Mouse (Mus musculus): ENCODE measurements around the gene C7. TPM values are rescaled to one million over a fixed set of nuclear protein-coding genes. Genes with fewer than 3 reads are reported as not detected.

C7 gene
- polyA plus RNA-seq, 2 experiments, result 0.01 to 0.06 TPM

DNA sequence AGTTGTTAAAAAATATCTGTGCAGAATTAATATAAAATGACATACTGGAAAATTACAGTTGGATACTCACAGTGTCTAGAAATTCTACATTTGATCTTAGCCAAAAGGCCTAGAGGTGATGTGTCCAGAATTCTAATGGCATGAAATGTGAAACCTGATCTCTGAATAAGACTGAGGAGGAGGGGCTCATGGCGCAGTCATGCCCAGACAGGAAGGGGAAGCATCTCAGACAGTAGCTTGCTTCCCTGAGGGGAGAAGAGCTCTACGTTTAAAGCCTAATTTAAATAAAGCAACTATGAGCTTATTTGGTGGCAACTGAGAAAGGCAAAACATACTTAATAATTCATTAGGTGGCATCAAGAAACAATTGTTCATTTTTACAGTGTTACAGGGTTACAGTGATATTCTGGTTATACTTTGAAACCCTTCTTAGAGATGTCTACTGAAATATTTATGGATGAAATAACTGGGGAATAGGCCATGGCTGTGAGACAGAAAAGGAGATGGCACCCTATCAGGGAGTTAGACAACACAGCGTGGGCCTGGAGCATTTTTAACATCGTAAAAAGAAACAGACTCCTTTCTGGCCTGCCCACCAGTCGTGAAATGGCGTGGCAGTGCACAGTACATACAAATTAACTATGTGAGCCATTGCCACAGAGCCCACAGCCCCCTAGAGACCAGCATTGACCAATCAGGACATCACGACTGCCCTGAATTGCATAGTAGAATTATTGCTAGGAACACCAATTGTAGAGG is 25.5 kb upstream of the C7 start:
- TF ChIP-seq EP300 (IDR thresholded peaks at IDR 0.05; ENCODE audit: low read depth) (no peak), CTCF (IDR thresholded peaks at IDR 0.05; ENCODE audit: low read depth) (no peak)
- no peaks in the 10 kb centered on the region for H3K4me1 ChIP-seq (replicated peaks; ENCODE audit: control insufficient read depth in 2 of 2, insufficient read depth in 2 of 2, low read length in 1 of 2)
- H3K4me2 ChIP-seq (ENCODE audit: low read depth), result no peak overlapping the region
- 56% methylated on average over 7 of the region's 7 CpGs for WGBS (ENCODE audit: insufficient replicate concordance)
- H3K27me3 ChIP-seq (ENCODE audit: control insufficient read depth, insufficient read depth, low read length), result no peaks in the 10 kb centered on the region
- no peak overlapping the region for H3K27ac ChIP-seq
- H3K4me3 ChIP-seq (ENCODE audit: insufficient read depth in 1 of 2, low read depth in 2 of 2, low read length in 2 of 2), result no peak overlapping the region
- H3K9me3 ChIP-seq (ENCODE audit: control insufficient read depth, low read length), result no peaks in the 10 kb centered on the region
- DNase-seq (ENCODE audit: low read depth in 3 of 3, low spot score in 3 of 3) (no peak), ATAC-seq (ENCODE audit: insufficient read depth) (no peak)
- no peaks in the 10 kb centered on the region for H3K36me3 ChIP-seq (replicated peaks; ENCODE audit: control insufficient read depth, insufficient read depth, low read depth)
- H3K9ac ChIP-seq (replicated peaks), result no peak overlapping the region

GRCm38 (mm10) chr15:5086162-5086561 is 22.6 kb upstream of the C7 start:
- no peak overlapping the region for H3K4me3 ChIP-seq (ENCODE audit: insufficient read depth in 1 of 2, low read depth in 2 of 2, low read length in 2 of 2)
- peak; percentile 44; the same call in 1 of the 2 replicates for TF ChIP-seq CTCF (IDR thresholded peaks at IDR 0.05; ENCODE audit: low read depth)
- no peak for TF ChIP-seq EP300 (IDR thresholded peaks at IDR 0.05; ENCODE audit: low read depth)

GRCm38 (mm10) chr15:5081235-5081634 is 17.7 kb upstream of the C7 start:
- ATAC-seq (ENCODE audit: insufficient read depth) (0 out of 2 replicates have a peak, but pooled peaks have one; percentile 43), DNase-seq (ENCODE audit: low read depth in 3 of 3, low spot score in 3 of 3) (peak in 1 of 3 experiments; percentile 7)
- no peak overlapping the region for H3K4me2 ChIP-seq (ENCODE audit: low read depth)
- H3K36me3 ChIP-seq (replicated peaks; ENCODE audit: control insufficient read depth, insufficient read depth, low read depth), result no peaks in the 10 kb centered on the region
- no peaks in the 10 kb centered on the region for H3K4me1 ChIP-seq (replicated peaks; ENCODE audit: control insufficient read depth in 2 of 2, insufficient read depth in 2 of 2, low read length in 1 of 2)
- no peak overlapping the region for H3K4me3 ChIP-seq (ENCODE audit: insufficient read depth in 1 of 2, low read depth in 2 of 2, low read length in 2 of 2)
- H3K27ac ChIP-seq, result no peak overlapping the region
- no peaks in the 10 kb centered on the region for H3K27me3 ChIP-seq (ENCODE audit: control insufficient read depth, insufficient read depth, low read length)
- TF ChIP-seq CTCF (IDR thresholded peaks at IDR 0.05; ENCODE audit: low read depth) (no peak), EP300 (IDR thresholded peaks at IDR 0.05; ENCODE audit: low read depth) (no peak)
- WGBS (ENCODE audit: insufficient replicate concordance), result 29% methylated on average over 1 of the region's 1 CpGs
- no peak overlapping the region for H3K9ac ChIP-seq (replicated peaks)
- H3K9me3 ChIP-seq (ENCODE audit: control insufficient read depth, low read length), result no peaks in the 10 kb centered on the region

More at GRCm38 (mm10) chr15:5086162-5086561, 22.6 kb upstream of the C7 start:
- H3K27ac ChIP-seq, result no peak overlapping the region
- DNase-seq (ENCODE audit: low read depth in 3 of 3, low spot score in 3 of 3) (no peak), ATAC-seq (ENCODE audit: insufficient read depth) (no peak)
- H3K9ac ChIP-seq (replicated peaks), result no peak overlapping the region
- H3K4me2 ChIP-seq (ENCODE audit: low read depth), result no peak overlapping the region
- no peaks in the 10 kb centered on the region for H3K9me3 ChIP-seq (ENCODE audit: control insufficient read depth, low read length)
- 0% methylated on average over 2 of the region's 2 CpGs for WGBS (ENCODE audit: insufficient replicate concordance)
- H3K27me3 ChIP-seq (ENCODE audit: control insufficient read depth, insufficient read depth, low read length), result no peaks in the 10 kb centered on the region
- H3K36me3 ChIP-seq (replicated peaks; ENCODE audit: control insufficient read depth, insufficient read depth, low read depth), result no peaks in the 10 kb centered on the region
- H3K4me1 ChIP-seq (replicated peaks; ENCODE audit: control insufficient read depth in 2 of 2, insufficient read depth in 2 of 2, low read length in 1 of 2), result no peaks in the 10 kb centered on the region

DNA sequence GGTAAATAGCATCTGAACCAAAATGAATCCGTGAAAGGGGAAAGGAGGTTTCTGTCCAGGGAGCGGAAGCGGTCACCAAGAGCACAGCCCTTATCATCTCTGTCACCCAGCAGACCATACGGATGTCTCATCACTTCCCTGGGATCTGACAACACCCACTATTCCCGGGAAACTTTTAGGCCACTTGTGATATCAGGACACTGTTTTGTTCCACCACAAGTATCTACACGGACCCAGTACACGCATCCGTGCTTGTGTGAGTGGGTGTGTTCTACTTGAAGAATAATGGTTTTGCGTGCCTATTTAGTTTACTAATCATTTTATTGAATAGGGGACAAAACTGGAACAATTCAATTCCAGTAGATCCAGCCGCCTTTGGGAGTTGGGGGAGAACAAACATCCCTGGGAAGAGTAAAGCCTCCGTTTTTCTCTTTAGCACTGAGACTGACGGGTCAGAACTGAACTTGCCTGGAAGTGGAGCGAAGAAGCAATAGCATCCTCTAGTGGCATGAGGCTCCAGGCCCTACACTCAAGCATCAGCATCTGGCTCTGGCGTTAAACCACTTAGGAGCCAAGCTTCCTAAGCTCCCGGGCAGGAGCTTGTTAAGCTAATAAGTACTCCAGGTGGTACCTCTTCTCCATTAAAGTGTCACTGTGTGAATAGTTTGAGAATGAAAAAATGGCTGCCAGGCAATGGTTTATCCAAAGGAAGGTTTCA is 5.4 kb upstream of the C7 start:
- H3K4me2 ChIP-seq (ENCODE audit: low read depth), result no peak overlapping the region
- WGBS (ENCODE audit: insufficient replicate concordance), result 52% methylated on average over 15 of the region's 15 CpGs
- no peak for TF ChIP-seq EP300 (IDR thresholded peaks at IDR 0.05; ENCODE audit: low read depth)
- peak; percentile 54 for TF ChIP-seq CTCF (IDR thresholded peaks at IDR 0.05; ENCODE audit: low read depth)
- no peaks in the 10 kb centered on the region for H3K27me3 ChIP-seq (ENCODE audit: control insufficient read depth, insufficient read depth, low read length)
- no peaks in the 10 kb centered on the region for H3K9me3 ChIP-seq (ENCODE audit: control insufficient read depth, low read length)
- no peak overlapping the region for H3K27ac ChIP-seq
- no peaks in the 10 kb centered on the region for H3K36me3 ChIP-seq (replicated peaks; ENCODE audit: control insufficient read depth, insufficient read depth, low read depth)
- no peaks in the 10 kb centered on the region for H3K4me1 ChIP-seq (replicated peaks; ENCODE audit: control insufficient read depth in 2 of 2, insufficient read depth in 2 of 2, low read length in 1 of 2)
- no peak overlapping the region for H3K4me3 ChIP-seq (ENCODE audit: insufficient read depth in 1 of 2, low read depth in 2 of 2, low read length in 2 of 2)
- no peak overlapping the region for H3K9ac ChIP-seq (replicated peaks)
- DNase-seq (ENCODE audit: low read depth in 3 of 3, low spot score in 3 of 3) (no peak), ATAC-seq (ENCODE audit: insufficient read depth) (no peak)
